Mouse (Mus musculus) hematopoietic stem cell, adult 5-6 weeks (primary cell): ENCODE data around the gene Gm4881. TPM values are rescaled to one million over a fixed set of nuclear protein-coding genes. Genes with fewer than 3 reads are reported as not detected.
A peak's percentile ranks its signal among the peaks of the same experiment; 100 is the strongest.

ENCODE experiments used
- ATAC-seq, 2 experiments: fragments of 125-278 bp in 1 of 2; replicated peaks in 1 of 2; 2 replicates each; pipeline ENCODE4 v1.8.0; 2016 to 2017; ENCODE audit warnings: inconsistent platforms in 2 of 2, mild to moderate bottlenecking in 2 of 2, moderate number of reproducible peaks in 2 of 2, low read depth in 1 of 2, moderate TSS enrichment in 1 of 2; ENCODE audit not compliant: low FRiP score in 2 of 2, poor library complexity in 2 of 2, severe bottlenecking in 2 of 2, insufficient read depth in 1 of 2, low TSS enrichment in 1 of 2
- total RNA-seq: library from RNA; stranded (forward); fragments of 172-1452, 232-1000 nt; gene quantifications from 2 replicates; pipeline ENCODE4 v1.2.3, GENCODE M21; 2017

Gene Gm4881
- total RNA-seq, 1 experiment from 2014 or later, result not detected

GRCm38 (mm10) chr7:24885468-24886307, 58.6 kb downstream of the Gm4881 start:
- ATAC-seq, result no peak

- ATAC-seq, result no peak
Observed at GRCm38 (mm10) chr7:24884693-24885291, 59.5 kb downstream of the Gm4881 start.

- peak; percentile 91 to 94 for ATAC-seq
Observed at GRCm38 (mm10) chr7:24883896-24884692, 60.2 kb downstream of the Gm4881 start, which contains the start of gene Rps19. TSS of gene Rps19 (plus strand) at chr7:24884371.

GRCm38 (mm10) chr7:24882416-24883199, 61.7 kb downstream of the Gm4881 start:
- no peak for ATAC-seq

GRCm38 (mm10) chr7:24879620-24880019, 64.7 kb downstream of the Gm4881 start:
- ATAC-seq, result no peak

- no peak for ATAC-seq
Observed at GRCm38 (mm10) chr7:24877588-24877987, 66.7 kb downstream of the Gm4881 start.

Other genes with a start within 250 kb of the Gm4881 start
- gene BC049730, start 235.3 kb downstream of the Gm4881 start, total RNA-seq, result not detected in 2 replicates
- gene Gm4763, start 217.6 kb downstream of the Gm4881 start, total RNA-seq, result not detected in 2 replicates
- 31.5 and 105 TPM in 2 replicates for gene Cd177, start 184.2 kb downstream of the Gm4881 start, total RNA-seq
- gene Ceacam10, start 167.3 kb downstream of the Gm4881 start, total RNA-seq, result 1.1 and 15.1 TPM in 2 replicates
- 12.6 and 24.0 TPM in 2 replicates for gene Gm9844, start 82.3 kb downstream of the Gm4881 start, total RNA-seq
- not detected in 2 replicates for gene Lypd4, start 74.6 kb downstream of the Gm4881 start, total RNA-seq
- gene Dmrtc2, start 74.4 kb downstream of the Gm4881 start, total RNA-seq, result not detected in 2 replicates
- gene Rps19, start 60.1 kb downstream of the Gm4881 start, total RNA-seq, result 672 and 1,863 TPM in 2 replicates
- 0.44 TPM in 1 of 2 replicates, not detected in the other for gene Cd79a, start 47.1 kb downstream of the Gm4881 start, total RNA-seq
- 55.2 and 97.4 TPM in 2 replicates for gene Arhgef1, start 41.6 kb downstream of the Gm4881 start, total RNA-seq
- 77.1 and 120 TPM in 2 replicates for gene Rabac1, start 28.3 kb upstream of the Gm4881 start, total RNA-seq
- 7.7 and 9.9 TPM in 2 replicates for gene Atp1a3, start 61.5 kb upstream of the Gm4881 start, total RNA-seq
- 11.4 and 36.2 TPM in 2 replicates for gene Grik5, start 127.9 kb upstream of the Gm4881 start, total RNA-seq
- 6.3 and 6.6 TPM in 2 replicates for gene Zfp574, start 128.1 kb upstream of the Gm4881 start, total RNA-seq
- gene Pou2f2, start 235.2 kb upstream of the Gm4881 start, total RNA-seq, result 3.5 and 7.6 TPM in 2 replicates